In genomic region chr17:47688608-47689575, GRCm38 (mm10) we compare ENCODE assay signal across 8 mouse cellular contexts. TPM values are rescaled to one million over a fixed set of nuclear protein-coding genes. Genes with fewer than 3 reads are reported as not detected.
DNase-seq lines count a peak whose midpoint lies in the region; ATAC-seq and TF ChIP-seq lines count a peak whose summit lies in the region.

Gene Frs3, plus strand, starts transcription at chr17:47689030.

- intact Hi-C loops in gastrocnemius, postnatal 14 days (cut with DNase I; ENCODE audit: low total_unique reads): no loop called here
- intact Hi-C loops in left cerebral cortex, postnatal 36 days (cut with DNase I): loop anchor here (5.0 kb wide), 3 partner anchors 62 to 182 kb away; partner anchors contain the start of genes Bysl, Ccnd3, Gm20517 and Med20

- peak within 1 kb of the TSS; percentile 58 for H3K4me3 ChIP-seq in cortical plate, adult 2 months (ENCODE audit: insufficient read depth, low read length)

- TF ChIP-seq CTCF in cortical plate, adult 2 months (IDR thresholded peaks at IDR 0.05; ENCODE audit: extremely low read depth, insufficient read depth, low read length): no peak

- peak; percentile 22 for ATAC-seq in megakaryocyte-erythroid progenitor cell, adult 5-6 weeks (replicated peaks; ENCODE audit: low FRiP score, low TSS enrichment, poor library complexity, severe bottlenecking)
- ATAC-seq in erythroid progenitor cell, adult 5-6 weeks (replicated peaks; ENCODE audit: low FRiP score, poor library complexity, severe bottlenecking): no peak

- peak; percentile 83 for DNase-seq in adrenal gland, adult 2 months
- peak; percentile 76 for DNase-seq in gastrocnemius, postnatal 14 days
- DNase-seq in induced T-regulatory cell, adult 2 months (ENCODE audit: low read depth): peak; percentile 74
- peak; percentile 81 to 86 for DNase-seq in left cerebral cortex, postnatal 36 days (ENCODE audit: low spot score in 2 of 2)
- DNase-seq in right cerebral cortex, postnatal 25 days: peak; percentile 86

- peak; percentile 64 for TF ChIP-seq POLR2A in cortical plate, adult 2 months (IDR thresholded peaks at IDR 0.05; ENCODE audit: extremely low read depth, insufficient read depth, low read length)

- peaks cover 3% of the 10 kb centered on the region; the same call in 1 of the 2 replicates for H3K4me1 ChIP-seq in cortical plate, adult 2 months (ENCODE audit: control insufficient read depth, insufficient read depth, low read length)

- peak within 1 kb of the TSS; percentile 63; the same call in 1 of the 2 replicates for H3K27ac ChIP-seq in cortical plate, adult 2 months (ENCODE audit: insufficient read depth, low read length)

RNA-seq across cellular contexts. Expression of gene Frs3, which starts in this region (rescaled TPM):
- total RNA-seq in adrenal gland, adult 2 months (2021): 1 to 10 TPM; 2.6 to 6.9 TPM
- polyA plus RNA-seq in adrenal gland, adult 2 months (2012; rRNA removed): 18.6 and 21.6 TPM in 2 replicates
- 35.9 and 40.2 TPM in 2 replicates for polyA plus RNA-seq in cortical plate, adult 2 months (2012; rRNA removed)
- total RNA-seq in gastrocnemius, postnatal 14 days (2021): 1 to 10 TPM; 3.0 to 3.1 TPM
- 10 to 100 TPM; 29.8 to 31.6 TPM for total RNA-seq in left cerebral cortex, postnatal 36 days (2021)
- total RNA-seq in megakaryocyte-erythroid progenitor cell, adult 5-6 weeks (2014; fragmentation: Nextera tagmentation): 0.26 and 1.7 TPM in 2 replicates
- 0.53 TPM in 1 of 2 replicates, not detected in the other for total RNA-seq in megakaryocyte-erythroid progenitor cell, adult 5-6 weeks (2017)
- not detected in 2 replicates for total RNA-seq in erythroid progenitor cell, adult 5-6 weeks (2015; ENCODE audit: low replicate concordance)
- total RNA-seq in erythroid progenitor cell, adult 5-6 weeks (2017; ENCODE audit: low replicate concordance): not detected in 2 replicates
